Mouse (Mus musculus) lung, postnatal 0 days (tissue): ENCODE measurements at regions not wholly inside any gene's neighbourhood (a gene's known extent, or its start where the extent isn't known, plus 50 kb on each side); places are given as distances from the start of the nearest gene placed in this dataset.

ENCODE experiments used
- CTCF ChIP-seq: IDR thresholded peaks from 2 replicates; pipeline ENCODE4 v1.5.1; 2016; ENCODE audit warnings: antibody characterized with exemption, mild to moderate bottlenecking
- EP300 ChIP-seq: IDR thresholded peaks from 2 replicates; pipeline ENCODE4 v1.6.1; 2016; ENCODE audit warnings: antibody characterized with exemption, mild to moderate bottlenecking, control low read depth

DNA sequence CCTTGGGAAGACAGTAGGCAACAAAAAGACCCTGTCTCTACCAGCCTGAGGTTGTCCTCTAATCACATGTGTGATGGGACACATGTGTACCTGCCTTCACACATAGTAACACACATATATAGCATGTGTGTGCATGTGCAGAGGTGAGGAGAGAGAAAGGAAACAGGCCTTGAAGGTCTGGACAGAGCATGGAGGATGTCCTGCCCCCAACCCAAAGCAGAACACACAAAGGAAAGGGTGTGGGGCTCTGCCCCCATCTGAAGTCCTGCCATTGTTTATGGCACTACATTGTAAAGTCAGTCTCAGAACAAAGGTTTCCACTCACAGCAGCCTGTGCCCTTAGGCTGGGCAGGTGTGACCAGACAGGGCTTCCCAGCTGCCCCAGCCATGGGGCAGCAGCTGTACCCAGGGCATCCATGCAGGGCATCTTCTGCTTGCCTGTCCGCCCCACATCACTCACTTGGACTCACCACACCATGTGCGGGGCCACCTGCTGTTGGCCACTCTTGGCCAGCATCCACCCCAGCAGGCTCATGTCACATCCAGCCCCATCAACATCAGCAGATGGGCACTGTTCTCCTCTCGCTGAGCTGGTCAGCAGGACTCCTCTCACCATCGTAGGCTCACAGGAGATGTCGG is 83.6 kb upstream of the 1700016C15Rik start:
- no peak for TF ChIP-seq CTCF
- no peak for TF ChIP-seq EP300
